Mouse (Mus musculus): ENCODE data around the gene Catsperz. TPM values are rescaled to one million over a fixed set of nuclear protein-coding genes. Genes with fewer than 3 reads are reported as not detected.

Catsperz gene
- polyA plus RNA-seq, 1 experiment = not detected

DNA sequence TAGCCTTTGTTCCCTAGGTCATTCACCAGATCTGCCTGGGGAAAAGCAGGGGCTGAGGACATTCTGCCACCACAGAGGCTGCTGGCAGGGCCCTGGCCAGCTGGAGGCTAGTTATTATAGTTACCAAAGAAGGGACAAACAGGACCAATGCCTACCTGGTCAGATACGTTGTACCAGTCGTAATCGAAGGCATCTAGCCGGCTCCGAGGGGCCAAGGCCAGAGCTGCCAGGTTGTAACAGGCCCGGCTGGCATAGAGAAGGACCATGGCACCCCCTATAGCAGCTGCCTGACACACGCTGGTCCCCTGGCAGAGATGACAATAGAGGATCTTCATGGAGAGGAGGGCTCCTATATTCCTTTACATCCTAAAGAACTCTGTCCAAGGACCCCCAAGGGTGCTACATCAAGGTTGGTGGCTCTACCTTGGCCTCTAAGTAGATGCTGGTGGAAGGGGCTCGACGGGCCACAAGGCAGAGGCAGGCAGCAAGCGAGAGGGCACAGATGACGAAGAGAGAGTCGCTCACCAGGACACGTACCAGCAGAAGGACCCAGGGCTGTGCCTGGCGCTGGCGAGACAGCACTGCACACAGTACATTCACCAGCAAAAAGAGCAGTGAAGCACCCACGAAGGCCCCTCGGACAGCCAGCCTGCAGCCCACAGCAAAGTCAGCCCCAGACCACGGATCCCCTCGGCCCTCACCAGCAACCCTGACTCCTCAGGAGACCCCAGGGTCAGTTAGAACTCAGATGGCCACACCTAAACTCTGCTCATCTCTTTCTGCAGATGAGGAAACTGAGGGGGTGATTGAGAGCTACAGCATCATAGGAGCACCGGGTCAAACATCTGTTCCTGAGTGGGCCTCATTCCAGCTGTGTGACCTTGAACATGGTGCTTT, 14.2 kb upstream of the Catsperz start:
- TF ChIP-seq GATA1 (IDR thresholded peaks at IDR 0.05; ENCODE audit: low read length) = no peak
- TF ChIP-seq TAL1 (IDR thresholded peaks at IDR 0.05; ENCODE audit: low read length) = no peak
- H3K4me3 ChIP-seq (replicated peaks) = no peak overlapping the region
- H3K27me3 ChIP-seq (ENCODE audit: control insufficient read depth) = peaks cover 24% of the 10 kb centered on the region
- H3K4me1 ChIP-seq (ENCODE audit: control insufficient read depth) = peaks cover 31% of the 10 kb centered on the region
- no peaks in the 10 kb centered on the region; the same call in 1 of the 2 replicates for H3K9me3 ChIP-seq (ENCODE audit: control insufficient read depth, low read length)
- H3K36me3 ChIP-seq (ENCODE audit: control insufficient read depth) = peaks cover 5% of the 10 kb centered on the region

- Histone ChIP-seq H3K4me3 (replicated peaks) (no peak overlapping the region), H3K9me3 (ENCODE audit: control insufficient read depth, low read length) (peaks cover 10% of the 10 kb centered on the region; the same call in 1 of the 2 replicates), H3K4me1 (ENCODE audit: control insufficient read depth) (peaks cover 27% of the 10 kb centered on the region), H3K27me3 (ENCODE audit: control insufficient read depth) (peaks cover 40% of the 10 kb centered on the region), H3K36me3 (ENCODE audit: control insufficient read depth) (no peaks in the 10 kb centered on the region; the same call in 1 of the 2 replicates)
- no peak for TF ChIP-seq TAL1 (IDR thresholded peaks at IDR 0.05; ENCODE audit: low read length)
- TF ChIP-seq GATA1 (IDR thresholded peaks at IDR 0.05; ENCODE audit: low read length) = no peak
Observed at GRCm38 (mm10) chr19:6937541-6938465, 12.6 kb upstream of the Catsperz start.

DNA sequence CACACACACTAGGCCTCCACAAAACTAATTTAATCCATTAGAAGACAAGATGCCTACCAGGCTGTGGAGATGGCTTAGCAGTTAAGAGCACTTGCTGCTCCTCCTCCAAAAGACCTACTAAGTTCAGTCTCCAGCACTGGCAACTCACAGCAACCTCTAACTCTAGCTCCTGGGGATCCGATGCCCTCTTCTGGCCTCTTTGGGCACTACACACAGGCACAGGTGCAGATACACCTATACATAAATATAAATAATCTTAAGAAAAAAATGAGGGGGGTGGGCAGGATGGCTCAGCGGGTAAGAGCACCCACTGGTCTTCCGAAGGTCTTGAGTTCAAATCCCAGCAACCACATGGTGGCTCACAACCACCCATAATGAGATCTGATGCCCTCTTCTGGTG, 11.1 kb upstream of the Catsperz start:
- Histone ChIP-seq H3K36me3 (ENCODE audit: control insufficient read depth) (no peaks in the 10 kb centered on the region; the same call in 1 of the 2 replicates), H3K27me3 (ENCODE audit: control insufficient read depth) (peaks cover 55% of the 10 kb centered on the region), H3K4me1 (ENCODE audit: control insufficient read depth) (peaks cover 17% of the 10 kb centered on the region), H3K4me3 (replicated peaks) (no peak overlapping the region), H3K9me3 (ENCODE audit: control insufficient read depth, low read length) (peaks cover 10% of the 10 kb centered on the region; the same call in 1 of the 2 replicates)
- TF ChIP-seq GATA1 (IDR thresholded peaks at IDR 0.05; ENCODE audit: low read length) = no peak
- no peak for TF ChIP-seq TAL1 (IDR thresholded peaks at IDR 0.05; ENCODE audit: low read length)

DNA sequence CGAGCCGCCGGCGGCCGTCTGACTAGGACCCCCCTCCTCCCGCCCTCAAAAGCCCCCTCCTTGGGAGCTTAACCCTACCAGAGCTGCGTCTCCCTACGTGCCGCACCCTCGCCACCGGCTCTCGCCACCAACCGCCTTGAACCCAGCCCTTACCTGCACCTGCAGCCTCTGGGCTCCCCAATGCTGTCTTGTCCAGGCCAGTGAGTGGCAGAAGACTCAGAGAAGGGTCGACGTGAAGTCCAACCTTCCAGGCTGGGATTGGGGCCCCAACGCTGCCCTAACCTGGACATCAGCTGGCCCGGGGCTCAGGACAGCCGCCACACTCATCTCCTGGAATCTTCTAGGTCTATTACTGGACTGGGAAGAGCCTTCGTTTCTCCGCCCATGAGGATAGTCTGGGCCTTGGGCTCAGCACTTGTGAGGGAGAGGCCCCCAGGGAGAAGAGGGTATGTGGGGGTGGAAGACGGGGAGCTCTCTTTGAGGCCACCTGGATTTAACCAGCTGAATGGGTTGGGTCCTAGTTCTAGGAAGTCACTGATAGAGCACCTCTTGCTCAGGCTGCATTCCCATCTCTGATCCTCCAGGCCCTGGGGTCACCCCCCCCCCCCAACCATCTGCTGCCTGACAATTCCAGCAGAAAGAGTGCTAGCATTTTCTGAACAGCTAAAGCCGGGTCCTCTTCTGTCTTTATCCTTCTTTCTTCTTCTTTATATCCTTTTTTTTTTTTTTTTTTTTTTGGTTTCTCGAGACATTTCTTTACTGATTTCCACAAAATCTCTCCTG, 9.2 kb upstream of the Catsperz start, which contains the start of gene Kcnk4:
Kcnk4 (minus strand) TSS at position 321 of the 783 bp plus-strand sequence.
- no peaks in the 10 kb centered on the region; the same call in 1 of the 2 replicates for H3K36me3 ChIP-seq (ENCODE audit: control insufficient read depth)
- H3K4me1 ChIP-seq (ENCODE audit: control insufficient read depth) = peaks cover 5% of the 10 kb centered on the region
- no peak within 1 kb of the TSS for H3K4me3 ChIP-seq (replicated peaks)
- peaks cover 10% of the 10 kb centered on the region; the same call in 1 of the 2 replicates for H3K9me3 ChIP-seq (ENCODE audit: control insufficient read depth, low read length)
- peaks cover 71% of the 10 kb centered on the region for H3K27me3 ChIP-seq (ENCODE audit: control insufficient read depth)
- TF ChIP-seq GATA1 (IDR thresholded peaks at IDR 0.05; ENCODE audit: low read length) = no peak
- TF ChIP-seq TAL1 (IDR thresholded peaks at IDR 0.05; ENCODE audit: low read length) = no peak

GRCm38 (mm10) chr19:6933436-6934194, 8.4 kb upstream of the Catsperz start:
- Histone ChIP-seq H3K27me3 (ENCODE audit: control insufficient read depth) (peaks cover 79% of the 10 kb centered on the region), H3K4me3 (replicated peaks) (no peak overlapping the region), H3K4me1 (ENCODE audit: control insufficient read depth) (peaks cover 5% of the 10 kb centered on the region), H3K36me3 (ENCODE audit: control insufficient read depth) (no peaks in the 10 kb centered on the region; the same call in 1 of the 2 replicates), H3K9me3 (ENCODE audit: control insufficient read depth, low read length) (peaks cover 10% of the 10 kb centered on the region; the same call in 1 of the 2 replicates)
- TF ChIP-seq TAL1 (IDR thresholded peaks at IDR 0.05; ENCODE audit: low read length) (no peak), GATA1 (IDR thresholded peaks at IDR 0.05; ENCODE audit: low read length) (no peak)

DNA sequence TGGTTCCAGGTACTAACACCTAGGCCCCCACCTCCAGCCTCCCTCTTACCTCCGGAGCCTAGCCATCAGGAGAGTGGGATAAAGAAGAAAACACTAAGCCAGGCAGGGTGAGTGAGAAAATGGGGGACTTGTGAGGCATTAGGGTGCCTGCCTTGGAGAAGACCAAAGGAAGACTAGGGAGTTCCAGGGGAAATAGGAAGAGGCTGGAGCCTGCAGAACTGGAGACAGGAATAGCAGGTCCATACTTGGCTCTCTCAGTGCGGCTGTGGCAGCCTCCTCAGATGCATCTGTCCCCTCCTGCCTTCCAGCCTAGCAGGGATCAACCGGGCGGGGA, 7.9 kb upstream of the Catsperz start:
- peaks cover 84% of the 10 kb centered on the region for H3K27me3 ChIP-seq (ENCODE audit: control insufficient read depth)
- no peaks in the 10 kb centered on the region for H3K36me3 ChIP-seq (ENCODE audit: control insufficient read depth)
- no peak overlapping the region for H3K4me3 ChIP-seq (replicated peaks)
- H3K9me3 ChIP-seq (ENCODE audit: control insufficient read depth, low read length) = peaks cover 10% of the 10 kb centered on the region; the same call in 1 of the 2 replicates
- H3K4me1 ChIP-seq (ENCODE audit: control insufficient read depth) = peaks cover 5% of the 10 kb centered on the region
- no peak for TF ChIP-seq GATA1 (IDR thresholded peaks at IDR 0.05; ENCODE audit: low read length)
- TF ChIP-seq TAL1 (IDR thresholded peaks at IDR 0.05; ENCODE audit: low read length) = no peak

- Histone ChIP-seq H3K9me3 (ENCODE audit: control insufficient read depth, low read length) (peaks cover 13% of the 10 kb centered on the region; the same call in 1 of the 2 replicates), H3K4me1 (ENCODE audit: control insufficient read depth) (peaks cover 5% of the 10 kb centered on the region), H3K4me3 (replicated peaks) (no peak overlapping the region), H3K36me3 (ENCODE audit: control insufficient read depth) (no peaks in the 10 kb centered on the region), H3K27me3 (ENCODE audit: control insufficient read depth) (peaks cover 91% of the 10 kb centered on the region)
- no peak for TF ChIP-seq GATA1 (IDR thresholded peaks at IDR 0.05; ENCODE audit: low read length)
- TF ChIP-seq TAL1 (IDR thresholded peaks at IDR 0.05; ENCODE audit: low read length) = no peak
Observed at GRCm38 (mm10) chr19:6932018-6932417, 6.8 kb upstream of the Catsperz start.

Measured in erythroblast, embryonic 14.5 days (primary cell).